17 mouse cellular contexts compared by ENCODE assay signal in the genomic region with DNA sequence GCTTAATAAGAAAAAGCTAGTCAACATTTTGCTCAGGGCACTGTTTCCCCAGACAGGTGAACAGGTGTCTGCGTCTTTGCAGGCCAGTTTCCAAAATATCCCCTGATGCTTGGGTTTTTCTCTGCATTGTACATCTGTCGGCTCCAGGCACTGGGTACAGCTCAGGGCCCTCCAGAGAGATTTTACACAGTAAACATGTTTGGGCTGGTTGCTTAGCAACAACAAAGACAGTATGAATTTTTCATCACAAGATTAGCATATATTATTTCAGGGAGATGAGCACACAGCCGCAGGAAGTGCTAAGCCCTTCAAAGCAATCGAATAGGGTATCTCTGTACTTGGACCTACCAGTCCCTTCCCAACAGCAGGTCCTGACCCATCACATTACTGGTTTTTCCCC. TPM values are rescaled to one million over a fixed set of nuclear protein-coding genes. Genes with fewer than 3 reads are reported as not detected.
DNase-seq lines count a peak whose midpoint lies in the region; ATAC-seq lines count a peak whose summit lies in the region.
"Had no signal": no experiment of that assay in that cellular context is flagged by ENCODE, and none has a peak within 500 bp of the region (broad histone marks: within the 10 kb centered on the region; RNA-seq: fewer than 3 reads in every experiment).

No protein-coding gene starts in this region.

- WGBS in embryonic facial prominence, embryonic 14.5 days = 77% methylated on average over 4 of the region's 4 CpGs
- WGBS in embryonic facial prominence, embryonic 10.5 days = 89% methylated on average over 4 of the region's 4 CpGs
- 31% methylated on average over 4 of the region's 4 CpGs for WGBS in hindbrain, embryonic 16.5 days

- H3K4me1 ChIP-seq in embryonic facial prominence, embryonic 14.5 days (ENCODE audit: control insufficient read depth, insufficient read depth, low read length) = peaks cover 10% of the 10 kb centered on the region
- H3K4me1 ChIP-seq in embryonic facial prominence, embryonic 10.5 days = peaks cover 15% of the 10 kb centered on the region
- peaks cover 36% of the 10 kb centered on the region for H3K4me1 ChIP-seq in hindbrain, embryonic 16.5 days (ENCODE audit: control insufficient read depth, insufficient read depth, low read depth, low read length)
- H3K4me1 ChIP-seq: liver, embryonic 15.5 days had no signal

- no peak for ATAC-seq in embryonic facial prominence, embryonic 14.5 days (ENCODE audit: low read depth)
- peak; percentile 72 for ATAC-seq in hindbrain, embryonic 16.5 days

- H3K36me3 ChIP-seq in embryonic facial prominence, embryonic 14.5 days (ENCODE audit: control insufficient read depth, insufficient read depth, low read length) = no peaks in the 10 kb centered on the region
- no peaks in the 10 kb centered on the region for H3K36me3 ChIP-seq in embryonic facial prominence, embryonic 10.5 days (replicated peaks)
- H3K36me3 ChIP-seq in hindbrain, embryonic 16.5 days (ENCODE audit: control insufficient read depth, insufficient read depth, low read length) = no peaks in the 10 kb centered on the region; the same call in 1 of the 2 replicates
- H3K36me3 ChIP-seq: embryonic facial prominence, embryonic 13.5 days; kidney, embryonic 15.5 days; limb, embryonic 12.5 days; liver, embryonic 15.5 days; stomach, embryonic 15.5 days had no signal

- intact Hi-C loops in left cerebral cortex, postnatal 14 days (cut with DNase I) = no loop called here

- no peaks in the 10 kb centered on the region for H3K9me3 ChIP-seq in embryonic facial prominence, embryonic 14.5 days (ENCODE audit: control insufficient read depth, low read length)
- H3K9me3 ChIP-seq in embryonic facial prominence, embryonic 10.5 days = no peaks in the 10 kb centered on the region
- no peaks in the 10 kb centered on the region for H3K9me3 ChIP-seq in hindbrain, embryonic 16.5 days (ENCODE audit: control insufficient read depth, low read length)
- H3K9me3 ChIP-seq: embryonic facial prominence, embryonic 13.5 days; kidney, embryonic 15.5 days; liver, embryonic 15.5 days; stomach, embryonic 15.5 days had no signal

- no peak overlapping the region for H3K4me3 ChIP-seq in embryonic facial prominence, embryonic 14.5 days (ENCODE audit: low read depth, low read length)
- no peak overlapping the region for H3K4me3 ChIP-seq in embryonic facial prominence, embryonic 10.5 days
- H3K4me3 ChIP-seq in hindbrain, embryonic 16.5 days (ENCODE audit: low read length) = no peak overlapping the region
- H3K4me3 ChIP-seq: embryonic facial prominence, embryonic 13.5 days; kidney, embryonic 15.5 days; limb, embryonic 12.5 days; liver, embryonic 15.5 days; stomach, embryonic 15.5 days had no signal

- H3K27ac ChIP-seq in embryonic facial prominence, embryonic 14.5 days (replicated peaks; ENCODE audit: low read depth, low read length) = no peak overlapping the region
- H3K27ac ChIP-seq in embryonic facial prominence, embryonic 10.5 days (replicated peaks) = no peak overlapping the region
- no peak overlapping the region; the same call in 1 of the 2 replicates for H3K27ac ChIP-seq in hindbrain, embryonic 16.5 days (ENCODE audit: low read depth, low read length)
- H3K27ac ChIP-seq: embryonic facial prominence, embryonic 13.5 days; kidney, embryonic 15.5 days; limb, embryonic 12.5 days; liver, embryonic 15.5 days; stomach, embryonic 15.5 days had no signal

- no peak overlapping the region for H3K4me2 ChIP-seq in embryonic facial prominence, embryonic 14.5 days (ENCODE audit: low read depth, low read length)
- H3K4me2 ChIP-seq in hindbrain, embryonic 16.5 days (ENCODE audit: low read length) = no peak overlapping the region
- H3K4me2 ChIP-seq: embryonic facial prominence, embryonic 13.5 days; kidney, embryonic 15.5 days; limb, embryonic 12.5 days; liver, embryonic 15.5 days; stomach, embryonic 15.5 days had no signal

- DNase-seq in embryonic facial prominence, embryonic 14.5 days (ENCODE audit: low spot score) = peak; percentile 34
- DNase-seq in embryonic facial prominence, embryonic 10.5 days (ENCODE audit: low spot score) = no peak
- peak; percentile 59 to 85 for DNase-seq in left cerebral cortex, postnatal 14 days (ENCODE audit: low spot score in 2 of 2)
- no peak for DNase-seq in left cerebral cortex, adult 18-20 months (ENCODE audit: low spot score in 2 of 2)
- DNase-seq in retina, embryonic 14.5 days (ENCODE audit: low spot score) = peak; percentile 47
- DNase-seq in adrenal gland, postnatal 36 days = no peak
- DNase-seq in adrenal gland, adult (ENCODE audit: inconsistent age in 2 of 2, low spot score in 1 of 2) = no peak
- DNase-seq: cerebellum, postnatal 10 days; lung, postnatal 14 days had no signal

- peaks cover 7% of the 10 kb centered on the region; the same call in 1 of the 2 replicates for H3K27me3 ChIP-seq in embryonic facial prominence, embryonic 14.5 days (replicated peaks; ENCODE audit: control insufficient read depth, insufficient read depth, low read length)
- peaks cover 27% of the 10 kb centered on the region for H3K27me3 ChIP-seq in embryonic facial prominence, embryonic 10.5 days (replicated peaks; ENCODE audit: low read depth, poor library complexity, severe bottlenecking)
- no peaks in the 10 kb centered on the region for H3K27me3 ChIP-seq in hindbrain, embryonic 16.5 days (replicated peaks; ENCODE audit: control insufficient read depth, insufficient read depth, low read length)

- H3K9ac ChIP-seq in embryonic facial prominence, embryonic 14.5 days (ENCODE audit: low read depth, low read length) = no peak overlapping the region
- H3K9ac ChIP-seq in hindbrain, embryonic 16.5 days (ENCODE audit: low read depth, low read length) = no peak overlapping the region
- H3K9ac ChIP-seq: embryonic facial prominence, embryonic 13.5 days; kidney, embryonic 15.5 days; limb, embryonic 12.5 days; liver, embryonic 15.5 days; stomach, embryonic 15.5 days had no signal

RNA-seq across cellular contexts. Expression of a gene that starts 5.8 kb away (rescaled TPM):
- 8.7 and 11.6 TPM in 2 replicates for polyA plus RNA-seq in embryonic facial prominence, embryonic 14.5 days (2014; fragmentation: Nextera tagmentation; extraction: Ambion mirVana)
- 9.7 and 10.2 TPM in 2 replicates for polyA plus RNA-seq in embryonic facial prominence, embryonic 10.5 days (2016; fragmentation: Nextera tagmentation; extraction: Ambion mirVana)
- 100 to 1,000 TPM; 161 to 170 TPM for total RNA-seq in left cerebral cortex, postnatal 14 days (2021)
- total RNA-seq in left cerebral cortex, adult 18-20 months (2021) = 100 to 1,000 TPM; 191 to 202 TPM
- polyA plus RNA-seq in hindbrain, embryonic 16.5 days (2015; fragmentation: Nextera tagmentation; extraction: Ambion mirVana) = 61.7 and 66.6 TPM in 2 replicates
- total RNA-seq in adrenal gland, postnatal 36 days (2021) = 1 to 10 TPM; 1.1 to 2.0 TPM
- total RNA-seq: CH12.LX; monocyte, adult 5-6 weeks had no signal

Comparison
In these comparisons a context has a peak if more than half of its experiments do, and no peak if none do; other contexts are left out.
1. DNase-seq: peak in embryonic facial prominence, embryonic 14.5 days (single experiment), left cerebral cortex, postnatal 14 days (2 of 2) and retina, embryonic 14.5 days (single experiment); none in embryonic facial prominence, embryonic 10.5 days (single experiment), left cerebral cortex, adult 18-20 months (0 of 2), adrenal gland, postnatal 36 days (0 of 2) and adrenal gland, adult (0 of 2).
2. RNA of a gene that starts 5.8 kb away (total RNA-seq): 191 to 202 TPM in left cerebral cortex, adult 18-20 months and 161 to 170 TPM in left cerebral cortex, postnatal 14 days; 1.1 to 2.0 TPM in adrenal gland, postnatal 36 days; every median in the first group is over 10 times any median in the second.